Mouse (Mus musculus): ENCODE measurements around the gene Hrh1. TPM values are rescaled to one million over a fixed set of nuclear protein-coding genes. Genes with fewer than 3 reads are reported as not detected.

Gene Hrh1
- not detected for polyA plus RNA-seq (2017; shearing (Covaris generic))

GRCm38 (mm10) chr6:114397691-114398217 lies at the start of gene Hrh1:
Hrh1 (plus strand) TSS chr6:114397936.

Other genes with a start within 250 kb of the Hrh1 start
- gene Slc6a1, start 115.3 kb upstream of the Hrh1 start, polyA plus RNA-seq (2017; shearing (Covaris generic)): not detected
- 42.0 TPM for gene Atg7, start 245.2 kb downstream of the Hrh1 start, polyA plus RNA-seq (2017; shearing (Covaris generic))